Comparison of ENCODE assay signal across 13 mouse cellular contexts in the genomic region with DNA sequence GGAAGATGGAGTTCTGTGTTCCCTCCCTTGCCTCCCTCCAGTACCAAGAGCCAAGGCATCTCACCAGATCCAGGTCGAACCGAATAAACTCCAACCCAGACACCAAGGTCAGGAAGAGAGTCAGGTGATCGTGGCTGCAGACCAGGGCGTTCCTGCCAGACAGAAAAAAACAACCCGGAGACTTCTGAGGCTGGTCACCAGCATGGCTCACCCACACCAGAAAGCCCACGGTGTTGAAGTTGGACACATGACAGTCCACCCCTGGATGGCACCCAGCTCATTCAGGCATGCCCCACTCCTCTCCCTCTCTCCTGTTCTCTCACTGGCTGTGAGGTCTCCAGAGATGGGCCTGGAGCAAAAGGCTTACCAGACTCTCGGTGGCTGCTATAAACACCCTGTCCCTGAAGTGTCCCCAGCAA. TPM values are rescaled to one million over a fixed set of nuclear protein-coding genes. Genes with fewer than 3 reads are reported as not detected.
DNase-seq lines count a peak whose midpoint lies in the region; ATAC-seq and TF ChIP-seq lines count a peak whose summit lies in the region.
"Had no signal": no experiment of that assay in that cellular context is flagged by ENCODE, and none has a peak within 500 bp of the region (broad histone marks: within the 10 kb centered on the region; RNA-seq: fewer than 3 reads in every experiment).

No protein-coding gene starts in this region.

- no peaks in the 10 kb centered on the region for H3K9me3 ChIP-seq in lung, postnatal 0 days (ENCODE audit: low read length)
- H3K9me3 ChIP-seq in heart, postnatal 0 days (replicated peaks; ENCODE audit: control insufficient read depth, low read length): no peaks in the 10 kb centered on the region
- H3K9me3 ChIP-seq in stomach, postnatal 0 days (ENCODE audit: control insufficient read depth, low read length): no peaks in the 10 kb centered on the region
- H3K9me3 ChIP-seq: embryonic facial prominence, embryonic 10.5 days; liver, embryonic 15.5 days had no signal

- intact Hi-C loops in gastrocnemius, postnatal 14 days (cut with DNase I; ENCODE audit: low total_unique reads): no loop called here

- H3K9ac ChIP-seq in lung, postnatal 0 days (replicated peaks; ENCODE audit: low read depth): no peak overlapping the region
- H3K9ac ChIP-seq in heart, postnatal 0 days (replicated peaks; ENCODE audit: low read depth, low read length): 0 out of 2 replicates have a peak overlapping the region, but pooled peaks have one; percentile 18
- H3K9ac ChIP-seq in stomach, postnatal 0 days (ENCODE audit: low read length): no peak overlapping the region
- H3K9ac ChIP-seq: liver, embryonic 15.5 days had no signal

- no peak for TF ChIP-seq CTCF in lung, postnatal 0 days (IDR thresholded peaks at IDR 0.05)
- TF ChIP-seq CTCF in heart, postnatal 0 days (IDR thresholded peaks at IDR 0.05; ENCODE audit: low read depth): no peak
- TF ChIP-seq CTCF in stomach, postnatal 0 days (IDR thresholded peaks at IDR 0.05; ENCODE audit: low read depth): no peak

- peak; percentile 3; the same call in 1 of the 2 replicates for ATAC-seq in lung, postnatal 0 days
- no peak for ATAC-seq in heart, postnatal 0 days (ENCODE audit: insufficient read depth, low read depth)
- peak; percentile 10; the same call in 1 of the 2 replicates for ATAC-seq in stomach, postnatal 0 days (ENCODE audit: low FRiP score, low TSS enrichment)
- ATAC-seq in inflammation-experienced regulatory T-cells, adult 6 months: no peak
- ATAC-seq: forebrain, embryonic 16.5 days had no signal

- peak; percentile 69 for DNase-seq in gastrocnemius, adult 18-20 months (ENCODE audit: low spot score)
- DNase-seq in gastrocnemius, postnatal 14 days: no peak
- no peak for DNase-seq in lung, postnatal 0 days (ENCODE audit: low spot score)
- no peak for DNase-seq in lung, postnatal 25 days (ENCODE audit: low spot score)
- no peak for DNase-seq in heart, postnatal 0 days (ENCODE audit: low spot score)
- DNase-seq in stomach, postnatal 0 days (ENCODE audit: low spot score): no peak
- DNase-seq in testis, postnatal 10 days (ENCODE audit: low spot score): no peak

- TF ChIP-seq EP300 in lung, postnatal 0 days (IDR thresholded peaks at IDR 0.05): no peak
- TF ChIP-seq EP300 in heart, postnatal 0 days (IDR thresholded peaks at IDR 0.05; ENCODE audit: low read depth): no peak
- TF ChIP-seq EP300 in stomach, postnatal 0 days (optimal IDR thresholded peaks at IDR 0.05): no peak

- 81% methylated on average over 7 of the region's 7 CpGs for WGBS in lung, postnatal 0 days
- WGBS in heart, postnatal 0 days: 43% methylated on average over 7 of the region's 7 CpGs
- WGBS in stomach, postnatal 0 days: 91% methylated on average over 7 of the region's 7 CpGs

- H3K27ac ChIP-seq in lung, postnatal 0 days (ENCODE audit: low read length): no peak overlapping the region
- peak overlapping the region; percentile 91 for H3K27ac ChIP-seq in heart, postnatal 0 days (ENCODE audit: low read depth)
- 0 out of 2 replicates have a peak overlapping the region, but pooled peaks have one; percentile 13 for H3K27ac ChIP-seq in stomach, postnatal 0 days (replicated peaks)
- H3K27ac ChIP-seq: embryonic facial prominence, embryonic 10.5 days; liver, embryonic 15.5 days had no signal

- H3K36me3 ChIP-seq in lung, postnatal 0 days (ENCODE audit: insufficient read depth, low read length): peaks cover 13% of the 10 kb centered on the region; the same call in 1 of the 2 replicates
- peaks cover 57% of the 10 kb centered on the region for H3K36me3 ChIP-seq in heart, postnatal 0 days (replicated peaks; ENCODE audit: control insufficient read depth, insufficient read depth, low read length)
- peaks cover 17% of the 10 kb centered on the region for H3K36me3 ChIP-seq in stomach, postnatal 0 days (ENCODE audit: control insufficient read depth, insufficient read depth, low read length)

- no peaks in the 10 kb centered on the region for H3K27me3 ChIP-seq in lung, postnatal 0 days (replicated peaks; ENCODE audit: insufficient read depth, low read length)
- H3K27me3 ChIP-seq in heart, postnatal 0 days (ENCODE audit: control insufficient read depth, insufficient read depth, low read length): no peaks in the 10 kb centered on the region
- H3K27me3 ChIP-seq in stomach, postnatal 0 days (ENCODE audit: control insufficient read depth, insufficient read depth, low read length): no peaks in the 10 kb centered on the region
- H3K27me3 ChIP-seq: liver, embryonic 15.5 days had no signal

- H3K4me1 ChIP-seq in lung, postnatal 0 days (ENCODE audit: insufficient read depth, low read depth, low read length): peaks cover 2% of the 10 kb centered on the region; the same call in 1 of the 2 replicates
- peaks cover 27% of the 10 kb centered on the region for H3K4me1 ChIP-seq in heart, postnatal 0 days (ENCODE audit: control insufficient read depth, insufficient read depth)
- H3K4me1 ChIP-seq in stomach, postnatal 0 days (replicated peaks; ENCODE audit: control insufficient read depth, insufficient read depth): no peaks in the 10 kb centered on the region

- no peak overlapping the region for H3K4me2 ChIP-seq in lung, postnatal 0 days (replicated peaks; ENCODE audit: low read depth, low read length)
- no peak overlapping the region for H3K4me2 ChIP-seq in heart, postnatal 0 days (ENCODE audit: low read depth, low read length)
- H3K4me2 ChIP-seq in stomach, postnatal 0 days (replicated peaks; ENCODE audit: low read depth): no peak overlapping the region
- H3K4me2 ChIP-seq: liver, embryonic 15.5 days had no signal

- no peak overlapping the region for H3K4me3 ChIP-seq in lung, postnatal 0 days (ENCODE audit: low read depth, low read length)
- H3K4me3 ChIP-seq in heart, postnatal 0 days (ENCODE audit: low read depth, low read length): no peak overlapping the region
- H3K4me3 ChIP-seq in stomach, postnatal 0 days (ENCODE audit: low read depth, low read length): no peak overlapping the region
- H3K4me3 ChIP-seq: embryonic facial prominence, embryonic 10.5 days; liver, embryonic 15.5 days had no signal

RNA-seq across cellular contexts. Expression of a gene that starts 17.7 kb away (rescaled TPM):
- 10 to 100 TPM; 13.3 to 15.7 TPM for total RNA-seq in gastrocnemius, adult 18-20 months (2021)
- total RNA-seq in gastrocnemius, postnatal 14 days (2021): 10 to 100 TPM in 1 of 2 experiments, 1 to 10 TPM in 1; 9.0 to 17.7 TPM
- polyA plus RNA-seq in lung, postnatal 0 days (2015; fragmentation: Nextera tagmentation; extraction: Ambion mirVana): 1.1 and 1.2 TPM in 2 replicates
- 12.8 and 56.2 TPM in 2 replicates for total RNA-seq in heart, postnatal 0 days (2014; rRNA removed; ENCODE audit: low replicate concordance)
- polyA plus RNA-seq in heart, postnatal 0 days (2015; fragmentation: Nextera tagmentation; extraction: Ambion mirVana): 17.9 and 20.6 TPM in 2 replicates
- 1.6 and 1.8 TPM in 2 replicates for polyA plus RNA-seq in stomach, postnatal 0 days (2015; fragmentation: Nextera tagmentation; extraction: Ambion mirVana)
- polyA plus RNA-seq in inflammation-experienced regulatory T-cells, adult 6 months (2017; shearing (Covaris generic)): under 1 TPM in 1 of 3 experiments, not detected in 2; 0.13 TPM

RNA-seq across cellular contexts. Expression of a gene that starts 22.9 kb away (rescaled TPM):
- total RNA-seq in gastrocnemius, adult 18-20 months (2021): under 1 TPM; 0.55 to 0.62 TPM
- 1 to 10 TPM in 1 of 2 experiments, under 1 TPM in 1; 0.66 to 1.8 TPM for total RNA-seq in gastrocnemius, postnatal 14 days (2021)
- polyA plus RNA-seq in lung, postnatal 0 days (2015; fragmentation: Nextera tagmentation; extraction: Ambion mirVana): 3.5 and 3.6 TPM in 2 replicates
- total RNA-seq in heart, postnatal 0 days (2014; rRNA removed; ENCODE audit: low replicate concordance): 0.89 and 6.1 TPM in 2 replicates
- 6.8 and 7.3 TPM in 2 replicates for polyA plus RNA-seq in heart, postnatal 0 days (2015; fragmentation: Nextera tagmentation; extraction: Ambion mirVana)
- polyA plus RNA-seq in stomach, postnatal 0 days (2015; fragmentation: Nextera tagmentation; extraction: Ambion mirVana): 2.2 and 2.3 TPM in 2 replicates
- polyA plus RNA-seq in inflammation-experienced regulatory T-cells, adult 6 months (2017; shearing (Covaris generic)): under 1 TPM in 1 of 3 experiments, not detected in 2; 0.78 TPM
- polyA plus RNA-seq: C2C12 had no signal

RNA-seq across cellular contexts. Expression of a gene that starts 23.3 kb away (rescaled TPM):
- 10 to 100 TPM; 28.9 to 34.5 TPM for total RNA-seq in gastrocnemius, adult 18-20 months (2021)
- total RNA-seq in gastrocnemius, postnatal 14 days (2021): 10 to 100 TPM; 22.2 to 27.7 TPM
- 5.2 and 5.3 TPM in 2 replicates for polyA plus RNA-seq in lung, postnatal 0 days (2015; fragmentation: Nextera tagmentation; extraction: Ambion mirVana)
- 43.3 and 52.9 TPM in 2 replicates for total RNA-seq in heart, postnatal 0 days (2014; rRNA removed; ENCODE audit: low replicate concordance)
- polyA plus RNA-seq in heart, postnatal 0 days (2015; fragmentation: Nextera tagmentation; extraction: Ambion mirVana): 5.6 and 7.0 TPM in 2 replicates
- polyA plus RNA-seq in stomach, postnatal 0 days (2015; fragmentation: Nextera tagmentation; extraction: Ambion mirVana): 3.5 and 4.3 TPM in 2 replicates
- polyA plus RNA-seq in inflammation-experienced regulatory T-cells, adult 6 months (2017; shearing (Covaris generic)): 1 to 10 TPM; 3.6 to 4.5 (median 4.2) TPM

RNA-seq across cellular contexts. Expression of a gene that starts 35.5 kb away (rescaled TPM):
- total RNA-seq in gastrocnemius, adult 18-20 months (2021): 1 to 10 TPM in 1 of 2 experiments, under 1 TPM in 1; 0.90 to 1.1 TPM
- total RNA-seq in gastrocnemius, postnatal 14 days (2021): 1 to 10 TPM; 2.5 to 3.9 TPM
- 52.3 and 57.5 TPM in 2 replicates for polyA plus RNA-seq in lung, postnatal 0 days (2015; fragmentation: Nextera tagmentation; extraction: Ambion mirVana)
- total RNA-seq in heart, postnatal 0 days (2014; rRNA removed; ENCODE audit: low replicate concordance): 48.3 and 61.5 TPM in 2 replicates
- polyA plus RNA-seq in heart, postnatal 0 days (2015; fragmentation: Nextera tagmentation; extraction: Ambion mirVana): 47.1 and 57.5 TPM in 2 replicates
- polyA plus RNA-seq in stomach, postnatal 0 days (2015; fragmentation: Nextera tagmentation; extraction: Ambion mirVana): 45.1 and 49.2 TPM in 2 replicates
- under 1 TPM in 1 of 3 experiments, not detected in 2; 0.43 TPM for polyA plus RNA-seq in inflammation-experienced regulatory T-cells, adult 6 months (2017; shearing (Covaris generic))

RNA-seq across cellular contexts. Expression of a gene that starts 44.0 kb away (rescaled TPM):
- total RNA-seq in gastrocnemius, adult 18-20 months (2021): 1 to 10 TPM; 4.1 to 5.2 TPM
- 1 to 10 TPM; 6.0 TPM for total RNA-seq in gastrocnemius, postnatal 14 days (2021)
- polyA plus RNA-seq in lung, postnatal 0 days (2015; fragmentation: Nextera tagmentation; extraction: Ambion mirVana): not detected in 2 replicates
- 2.1 and 11.9 TPM in 2 replicates for total RNA-seq in heart, postnatal 0 days (2014; rRNA removed; ENCODE audit: low replicate concordance)
- polyA plus RNA-seq in heart, postnatal 0 days (2015; fragmentation: Nextera tagmentation; extraction: Ambion mirVana): not detected in 2 replicates
- polyA plus RNA-seq in stomach, postnatal 0 days (2015; fragmentation: Nextera tagmentation; extraction: Ambion mirVana): not detected in 2 replicates
- not detected for polyA plus RNA-seq in inflammation-experienced regulatory T-cells, adult 6 months (2017; shearing (Covaris generic))
- total RNA-seq: left cerebral cortex, postnatal 14 days had no signal

Comparison
In these comparisons a context has a peak if more than half of its experiments do, and no peak if none do; other contexts are left out.
1. ATAC-seq: peak in lung, postnatal 0 days (single experiment) and stomach, postnatal 0 days (single experiment); none in heart, postnatal 0 days (single experiment) and inflammation-experienced regulatory T-cells, adult 6 months (single experiment).